Mouse (Mus musculus) stomach, embryonic 14.5 days (tissue): Measurements from ENCODE around the gene Eif2b2. TPM values are rescaled to one million over a fixed set of nuclear protein-coding genes. Genes with fewer than 3 reads are reported as not detected.

ENCODE experiments used
- ATAC-seq: fragments of 200-750 bp; cut with Nextera tagmentation; 2 replicates; pipeline ENCODE4 v1.8.0; 2017; ENCODE audit warnings: low read depth, moderate TSS enrichment; ENCODE audit not compliant: insufficient number of reproducible peaks, insufficient read depth, low FRiP score
- H3K27ac ChIP-seq: fragments of 300-500 bp; sonication (generic); 2 replicates; pipeline ENCODE4 v1.5.1; 2014; ENCODE audit warnings: mild to moderate bottlenecking, low read length, moderate library complexity, mixed read lengths
- H3K27me3 ChIP-seq: fragments of 300-500 bp; sonication (generic); 2 replicates; pipeline ENCODE4 v1.6.1; 2014; ENCODE audit warnings: low read length, control low read depth, mixed read lengths; ENCODE audit not compliant: control insufficient read depth, insufficient read depth
- H3K36me3 ChIP-seq: fragments of 300-500 bp; sonication (generic); 2 replicates; pipeline ENCODE4 v1.6.1; 2014; ENCODE audit warnings: mild to moderate bottlenecking, control low read depth, low read length, moderate library complexity, mixed read lengths; ENCODE audit not compliant: control insufficient read depth, insufficient read depth
- H3K4me1 ChIP-seq: fragments of 300-500 bp; sonication (generic); 2 replicates; pipeline ENCODE4 v1.6.1; 2014; ENCODE audit warnings: low read length, control low read depth, mixed read lengths; ENCODE audit not compliant: control insufficient read depth, insufficient read depth
- H3K4me2 ChIP-seq: fragments of 300-500 bp; sonication (generic); replicated peaks from 2 replicates; pipeline ENCODE4 v1.6.1; 2014; ENCODE audit warnings: low read depth, low read length, control low read depth
- H3K4me3 ChIP-seq: fragments of 300-500 bp; sonication (generic); 2 replicates; pipeline ENCODE4 v1.5.1; 2014; ENCODE audit warnings: low read depth, low read length, control low read depth
- H3K9ac ChIP-seq: fragments of 300-500 bp; sonication (generic); replicated peaks from 2 replicates; pipeline ENCODE4 v1.6.1; 2014; ENCODE audit warnings: low read depth, mild to moderate bottlenecking, control low read depth, low read length, moderate library complexity, mixed read lengths
- H3K9me3 ChIP-seq: fragments of 300-500 bp; sonication (generic); 2 replicates; pipeline ENCODE4 v1.6.1; 2016; ENCODE audit warnings: low read depth, low read length, control low read depth; ENCODE audit not compliant: control insufficient read depth
- WGBS: fragments of 180-500 bp; shearing (Covaris S2); extraction: QIAGEN DNeasy Blood & Tissue Kit; methylation state at CpG from one replicate; pipeline ENCODE4 v1.1.7; 2014; 5-methylcytosine and 5-hydroxymethylcytosine counted together
- polyA plus RNA-seq: library from polyadenylated mRNA; unstranded; fragments of >200 nt; fragmentation: Nextera tagmentation; extraction: Ambion mirVana; gene quantifications from 2 replicates; pipeline ENCODE4 v1.2.1, GENCODE M21; 2014

Gene Eif2b2
- polyA plus RNA-seq: 81.1 and 82.5 TPM in 2 replicates

- H3K4me2 ChIP-seq: peak within 1 kb of the TSS; percentile 90
- peak within 1 kb of the TSS; percentile 48; the same call in 1 of the 2 replicates for H3K27ac ChIP-seq
- H3K27me3 ChIP-seq: no peaks in the 10 kb centered on the region
- peaks cover 11% of the 10 kb centered on the region for H3K36me3 ChIP-seq
- WGBS: under 1% methylated on average over 54 of the region's 54 CpGs
- H3K4me3 ChIP-seq: peak within 1 kb of the TSS; percentile 84
- H3K4me1 ChIP-seq: peaks cover 14% of the 10 kb centered on the region; the same call in 1 of the 2 replicates
- ATAC-seq: peak; percentile 99
- H3K9me3 ChIP-seq: no peaks in the 10 kb centered on the region
- H3K9ac ChIP-seq: peak within 1 kb of the TSS; percentile 58
These were observed at the start of gene Eif2b2 for GRCm38 (mm10) chr12:85219236-85219904. TSS of gene Eif2b2 (plus strand) at chr12:85219481.

- no peak for ATAC-seq
- H3K4me2 ChIP-seq: no peak overlapping the region
- H3K9ac ChIP-seq: no peak overlapping the region
These were observed 49.4 kb upstream of the Eif2b2 start for GRCm38 (mm10) chr12:85169877-85170276.

GRCm38 (mm10) chr12:85170284-85170947, 48.9 kb upstream of the Eif2b2 start:
- Histone ChIP-seq H3K27me3 (no peaks in the 10 kb centered on the region), H3K4me1 (peaks cover 21% of the 10 kb centered on the region; the same call in 1 of the 2 replicates), H3K4me2 (no peak overlapping the region), H3K4me3 (no peak overlapping the region), H3K36me3 (peaks cover 14% of the 10 kb centered on the region), H3K9me3 (no peaks in the 10 kb centered on the region), H3K27ac (no peak overlapping the region), H3K9ac (no peak overlapping the region)
- ATAC-seq: no peak
- 85% methylated on average over 11 of the region's 11 CpGs for WGBS

More at GRCm38 (mm10) chr12:85169877-85170276, 49.4 kb upstream of the Eif2b2 start:
- no peaks in the 10 kb centered on the region for H3K27me3 ChIP-seq
- H3K4me3 ChIP-seq: no peak overlapping the region
- H3K36me3 ChIP-seq: peaks cover 14% of the 10 kb centered on the region
- 57% methylated on average over 3 of the region's 3 CpGs for WGBS
- H3K9me3 ChIP-seq: no peaks in the 10 kb centered on the region
- H3K4me1 ChIP-seq: peaks cover 16% of the 10 kb centered on the region; the same call in 1 of the 2 replicates
- no peak overlapping the region for H3K27ac ChIP-seq

- no peak overlapping the region for H3K27ac ChIP-seq
- H3K9me3 ChIP-seq: no peaks in the 10 kb centered on the region
- H3K9ac ChIP-seq: no peak overlapping the region
- H3K4me3 ChIP-seq: no peak overlapping the region
- H3K36me3 ChIP-seq: peaks cover 14% of the 10 kb centered on the region
- WGBS: 74% methylated on average over 3 of the region's 3 CpGs
- H3K4me1 ChIP-seq: peaks cover 26% of the 10 kb centered on the region; the same call in 1 of the 2 replicates
- H3K27me3 ChIP-seq: no peaks in the 10 kb centered on the region
- H3K4me2 ChIP-seq: no peak overlapping the region
- no peak for ATAC-seq
These were observed 48.4 kb upstream of the Eif2b2 start for GRCm38 (mm10) chr12:85170948-85171307.

DNA sequence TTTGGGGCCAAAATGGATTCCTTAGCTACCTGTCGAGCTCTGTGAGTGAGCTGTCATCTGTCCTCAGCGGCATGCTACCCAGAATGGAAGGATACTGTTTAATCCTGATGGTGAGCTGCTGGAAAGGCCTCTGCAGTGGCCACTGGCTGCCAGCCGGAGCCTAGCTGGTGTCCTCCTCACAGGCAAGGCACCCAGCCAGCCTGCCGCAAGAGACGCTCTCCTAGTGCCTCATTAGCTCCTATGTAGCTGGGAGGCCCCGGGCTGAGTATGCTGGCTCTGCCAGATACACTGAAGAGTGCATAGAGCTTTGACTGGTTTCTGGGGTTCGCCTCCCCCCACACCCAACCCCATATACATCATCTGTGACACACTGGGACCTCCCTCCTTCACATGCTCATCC, 45.3 kb upstream of the Eif2b2 start:
- no peak overlapping the region for H3K27ac ChIP-seq
- H3K9ac ChIP-seq: no peak overlapping the region
- peaks cover under 1% of the 10 kb centered on the region; the same call in 1 of the 2 replicates for H3K36me3 ChIP-seq
- H3K4me3 ChIP-seq: no peak overlapping the region
- ATAC-seq: no peak
- no peak overlapping the region; the same call in 1 of the 2 replicates for H3K4me2 ChIP-seq
- H3K27me3 ChIP-seq: no peaks in the 10 kb centered on the region
- no peaks in the 10 kb centered on the region for H3K9me3 ChIP-seq
- WGBS: 65% methylated on average over 7 of the region's 7 CpGs
- peaks cover 36% of the 10 kb centered on the region; the same call in 1 of the 2 replicates for H3K4me1 ChIP-seq

- H3K9me3 ChIP-seq: no peaks in the 10 kb centered on the region
- peak overlapping the region; percentile 51 for H3K4me2 ChIP-seq
- 0 out of 2 replicates have a peak overlapping the region, but pooled peaks have one; percentile 40 for H3K9ac ChIP-seq
- peak overlapping the region; percentile 33 for H3K4me3 ChIP-seq
- no peaks in the 10 kb centered on the region for H3K27me3 ChIP-seq
- no peaks in the 10 kb centered on the region for H3K36me3 ChIP-seq
- peak overlapping the region; percentile 66 for H3K27ac ChIP-seq
- ATAC-seq: no peak
- H3K4me1 ChIP-seq: peaks cover 32% of the 10 kb centered on the region; the same call in 1 of the 2 replicates
- 27% methylated on average over 16 of the region's 16 CpGs for WGBS
These were observed 44.1 kb upstream of the Eif2b2 start for GRCm38 (mm10) chr12:85175087-85175675.

DNA sequence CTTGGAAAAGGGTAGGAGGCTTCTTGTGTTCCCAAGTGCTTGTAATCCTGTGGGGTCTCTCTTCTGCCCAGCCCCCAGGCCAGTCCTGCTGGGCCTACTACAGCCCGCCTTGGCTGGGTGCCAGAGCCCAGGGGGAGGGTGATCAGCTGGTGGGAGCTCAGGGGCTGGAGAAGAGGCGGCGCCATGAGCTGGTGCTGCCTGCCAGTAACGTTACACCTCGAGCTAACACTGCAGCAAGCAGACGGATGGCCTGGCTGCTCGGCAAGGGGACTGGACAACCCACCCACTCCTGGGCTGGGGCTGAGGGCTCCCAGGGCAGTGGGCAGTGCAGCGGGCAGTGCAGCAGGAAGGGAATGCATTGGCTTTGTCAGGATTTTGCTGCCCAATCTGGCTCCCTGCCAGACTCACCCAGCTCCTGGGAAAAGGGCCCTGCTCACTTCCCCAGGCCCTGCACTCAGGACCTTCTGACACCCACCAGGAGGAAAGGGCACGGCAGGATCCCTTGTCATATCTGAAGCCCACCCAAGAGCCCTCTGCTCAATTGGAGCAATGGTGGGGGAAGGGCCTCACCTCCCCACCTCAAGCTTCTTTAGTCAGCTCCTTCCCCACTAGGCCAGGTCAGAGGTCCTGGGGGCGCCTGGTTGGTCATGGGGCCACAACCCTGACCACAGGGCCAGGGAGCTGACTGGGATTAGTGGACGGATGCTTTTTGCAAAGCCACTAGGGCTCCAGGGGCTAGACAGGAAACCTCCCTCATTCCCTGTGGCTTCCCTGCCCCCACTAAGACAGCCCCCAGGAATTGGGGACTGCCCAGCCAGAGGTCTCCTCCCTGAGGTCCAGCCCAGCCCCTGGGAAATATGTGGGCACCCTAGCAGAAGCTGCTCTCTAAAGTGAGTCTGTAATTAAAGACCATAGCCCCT, 43.1 kb upstream of the Eif2b2 start:
- 10% methylated on average over 11 of the region's 11 CpGs for WGBS
- peak overlapping the region; percentile 66 for H3K27ac ChIP-seq
- peak overlapping the region; percentile 33 for H3K4me3 ChIP-seq
- peak overlapping the region; percentile 40 for H3K9ac ChIP-seq
- ATAC-seq: peak; percentile 70; the same call in 1 of the 2 replicates
- no peaks in the 10 kb centered on the region for H3K36me3 ChIP-seq
- H3K9me3 ChIP-seq: no peaks in the 10 kb centered on the region
- H3K27me3 ChIP-seq: no peaks in the 10 kb centered on the region
- peak overlapping the region; percentile 51 for H3K4me2 ChIP-seq
- H3K4me1 ChIP-seq: peaks cover 32% of the 10 kb centered on the region; the same call in 1 of the 2 replicates
